Mouse (Mus musculus) forebrain, embryonic 12.5 days (tissue): ENCODE measurements around the gene Zfp988. TPM values are rescaled to one million over a fixed set of nuclear protein-coding genes. Genes with fewer than 3 reads are reported as not detected.
"Not testable (repeated sequence)": the region's sequence is repeated elsewhere in the genome, so short reads cannot be mapped to it uniquely, and the experiment has no call there.

Experiments used
- ATAC-seq: fragments of 200-750 bp; cut with Nextera tagmentation; 2 replicates; pipeline ENCODE4 v1.8.0; 2017; ENCODE audit warnings: moderate TSS enrichment; ENCODE audit not compliant: low FRiP score
- H3K27ac ChIP-seq: fragments of 300-500 bp; sonication (generic); 2 replicates; pipeline ENCODE4 v1.5.1; 2016; ENCODE audit warnings: mild to moderate bottlenecking
- H3K27me3 ChIP-seq: fragments of 300-500 bp; sonication (generic); 2 replicates; pipeline ENCODE4 v1.6.1; 2016; ENCODE audit warnings: mild to moderate bottlenecking
- H3K36me3 ChIP-seq: fragments of 300-500 bp; sonication (generic); replicated peaks from 2 replicates; pipeline ENCODE4 v1.6.1; 2016; ENCODE audit warnings: mild to moderate bottlenecking
- H3K4me1 ChIP-seq: fragments of 300-500 bp; sonication (generic); 2 replicates; pipeline ENCODE4 v1.6.1; 2016
- H3K4me2 ChIP-seq: fragments of 300-500 bp; sonication (generic); 2 replicates; pipeline ENCODE4 v1.6.1; 2016; ENCODE audit warnings: mild to moderate bottlenecking, moderate library complexity
- H3K4me3 ChIP-seq: fragments of 300-500 bp; sonication (generic); replicated peaks from 2 replicates; pipeline ENCODE4 v1.5.1; 2016; ENCODE audit warnings: mild to moderate bottlenecking
- H3K9ac ChIP-seq: fragments of 300-500 bp; sonication (generic); 2 replicates; pipeline ENCODE4 v1.6.1; 2016; ENCODE audit warnings: mild to moderate bottlenecking
- H3K9me3 ChIP-seq: fragments of 300-500 bp; sonication (generic); 2 replicates; pipeline ENCODE4 v1.6.1; 2016
- WGBS: fragments of 180-500 bp; shearing (Covaris S2); methylation state at CpG from one replicate; pipeline ENCODE4 v1.1.7; 2016; 5-methylcytosine and 5-hydroxymethylcytosine counted together
- polyA plus RNA-seq: library from polyadenylated mRNA; unstranded; fragments of >200 nt; fragmentation: Nextera tagmentation; extraction: Ambion mirVana; gene quantifications from 2 replicates; pipeline ENCODE4 v1.2.1, GENCODE M21; 2016

Gene Zfp988
- polyA plus RNA-seq, 1 experiment from 2014 or later: 0.19 TPM

DNA sequence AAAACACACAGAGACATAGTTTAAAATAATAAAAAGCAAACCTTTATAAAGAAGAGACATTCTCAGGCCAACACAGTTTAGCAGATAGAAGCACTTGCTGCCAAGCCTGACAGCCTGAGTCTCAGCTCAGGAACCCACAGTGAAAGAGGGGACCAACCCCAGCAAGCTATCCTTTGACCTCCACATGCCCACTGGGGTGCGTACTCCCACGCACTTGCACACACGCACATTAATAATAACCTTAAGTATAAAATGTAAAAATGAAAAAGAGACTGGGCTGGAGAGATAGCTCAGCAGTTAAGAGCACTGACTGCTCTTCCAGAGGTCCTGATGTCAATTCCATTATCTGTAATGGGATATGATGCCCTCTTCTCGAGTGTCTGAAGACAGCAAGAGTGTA lies 41.8 kb downstream of the Zfp988 start:
- H3K4me1 ChIP-seq, H3K4me3 ChIP-seq, H3K27me3 ChIP-seq, H3K36me3 ChIP-seq, H3K27ac ChIP-seq, ATAC-seq, H3K4me2 ChIP-seq, H3K9ac ChIP-seq: not testable (repeated sequence)
- whole genome bisulfite sequencing: 76% methylated on average over 4 of the region's 4 CpGs
- H3K9me3 ChIP-seq: peaks cover 71% of the 10 kb centered on the region

DNA sequence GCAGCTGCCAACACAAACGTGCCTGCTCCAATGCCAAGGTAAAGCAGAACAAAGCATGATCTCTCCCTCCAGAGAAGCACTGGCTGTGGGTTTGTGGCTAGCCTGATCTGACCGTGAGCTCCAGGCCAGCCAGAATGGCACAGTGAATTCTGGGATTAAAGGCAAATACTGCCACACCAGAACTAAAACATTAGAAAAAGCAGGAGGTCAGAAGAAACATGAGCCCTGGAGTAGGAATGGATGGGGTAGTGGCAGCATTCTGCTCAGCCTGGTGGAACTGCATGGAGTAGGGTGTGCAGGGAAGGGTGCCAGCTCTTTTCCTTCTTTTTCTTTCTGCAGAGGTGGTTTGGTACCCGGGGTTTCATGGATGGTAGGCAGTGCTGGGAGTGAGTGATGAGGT lies 42.4 kb downstream of the Zfp988 start:
- 74% methylated on average over 2 of the region's 3 CpGs for WGBS
- H3K27me3 ChIP-seq, H3K9ac ChIP-seq, ATAC-seq, H3K4me1 ChIP-seq, H3K27ac ChIP-seq, H3K4me2 ChIP-seq, H3K36me3 ChIP-seq, H3K4me3 ChIP-seq: not testable (repeated sequence)
- peaks cover 69% of the 10 kb centered on the region for H3K9me3 ChIP-seq

DNA sequence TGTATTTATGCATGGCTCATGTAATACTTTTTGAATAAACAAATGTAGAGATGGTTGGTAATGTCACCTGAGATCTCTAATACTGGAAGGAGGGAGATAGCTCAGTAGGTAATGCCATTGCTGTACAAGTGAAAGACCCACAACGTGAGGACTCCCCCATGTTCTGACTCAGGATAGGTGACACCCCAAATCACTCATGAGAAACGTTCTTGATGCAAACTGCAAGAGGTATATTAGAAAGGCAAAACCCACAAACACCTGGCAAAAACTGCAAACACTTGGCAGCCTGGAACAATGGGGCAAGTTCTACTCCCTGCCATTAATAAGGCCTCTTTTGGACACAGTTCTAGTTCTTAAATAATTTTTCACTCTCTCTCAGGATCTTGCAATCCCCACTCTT lies 42.9 kb downstream of the Zfp988 start:
- not testable (repeated sequence) for H3K4me2 ChIP-seq, H3K4me1 ChIP-seq, H3K9ac ChIP-seq, H3K36me3 ChIP-seq, H3K27ac ChIP-seq, H3K27me3 ChIP-seq, ATAC-seq, H3K4me3 ChIP-seq
- peaks cover 66% of the 10 kb centered on the region for H3K9me3 ChIP-seq
- 77% methylated on average over 2 of the region's 2 CpGs for WGBS

DNA sequence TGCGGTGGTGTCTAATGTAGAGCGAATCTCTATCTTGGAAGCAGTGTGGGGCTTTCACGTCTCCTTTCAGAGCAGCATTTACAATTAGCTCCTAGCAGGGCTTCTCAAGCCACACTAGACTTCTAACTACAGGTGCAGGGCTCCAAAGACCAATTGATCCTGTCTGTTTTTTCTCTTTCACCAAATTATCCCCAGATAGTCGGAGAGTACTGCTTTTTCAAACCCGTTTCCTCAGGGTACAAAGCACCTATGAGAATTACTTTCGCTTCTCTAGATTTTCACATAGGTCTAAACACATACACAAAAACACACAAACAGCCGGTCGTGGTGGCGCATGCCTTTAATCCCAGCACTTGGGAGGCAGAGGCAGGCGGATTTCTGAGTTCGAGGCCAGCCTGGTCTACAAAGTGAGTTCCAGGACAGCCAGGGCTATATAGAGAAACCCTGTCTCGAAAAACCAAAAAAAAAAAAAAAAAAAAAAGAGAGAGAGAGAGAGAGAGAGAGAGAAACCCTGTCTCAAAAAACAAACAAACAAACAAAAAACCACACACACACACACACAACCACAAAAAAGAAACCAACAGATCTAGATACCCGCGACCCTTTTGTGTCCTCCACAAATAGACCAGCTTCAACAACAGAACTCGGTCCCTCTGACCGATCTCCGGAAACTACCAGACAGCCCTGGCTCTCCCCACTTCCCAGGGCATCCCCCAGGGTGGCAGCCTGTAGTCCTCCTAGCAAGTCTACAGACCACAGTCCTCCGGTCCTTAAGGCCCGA lies 43.6 kb downstream of the Zfp988 start:
- H3K27ac ChIP-seq, H3K4me1 ChIP-seq, ATAC-seq, H3K4me2 ChIP-seq, H3K4me3 ChIP-seq, H3K27me3 ChIP-seq, H3K36me3 ChIP-seq, H3K9ac ChIP-seq: not testable (repeated sequence)
- H3K9me3 ChIP-seq: peaks cover 60% of the 10 kb centered on the region
- WGBS: 89% methylated on average over 18 of the region's 19 CpGs

DNA sequence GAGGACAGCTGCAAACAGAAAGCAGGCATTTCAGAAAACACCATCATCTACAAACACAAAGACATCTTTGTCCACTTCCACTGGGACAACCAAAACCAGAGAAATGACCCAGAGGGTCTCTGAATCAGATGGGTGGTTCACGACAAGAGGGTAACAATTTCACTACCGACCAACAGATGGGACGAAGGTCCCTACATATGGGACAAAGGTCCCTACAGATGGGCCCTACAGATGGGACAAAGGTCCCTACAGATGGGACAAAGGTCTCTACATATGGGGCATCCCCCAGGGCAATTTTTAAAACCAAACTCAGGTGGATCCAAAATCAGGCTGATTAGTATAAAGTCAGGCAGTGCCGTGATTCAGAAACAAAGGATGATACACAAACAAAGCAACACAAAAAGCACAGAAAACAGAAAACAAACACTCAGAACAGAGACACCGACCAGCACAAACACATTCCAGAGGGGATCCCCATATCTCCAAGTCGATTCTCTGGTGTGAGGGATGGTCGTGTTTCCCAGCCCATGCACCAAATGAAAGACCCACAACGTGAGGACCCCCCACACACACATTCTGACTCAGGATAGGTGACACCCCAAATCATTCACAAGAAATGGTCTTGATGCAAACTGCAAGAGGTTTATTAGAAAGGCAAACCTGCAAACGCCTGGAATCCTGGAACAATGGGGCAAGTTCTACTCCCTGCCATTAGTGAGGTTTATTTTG lies 44.4 kb downstream of the Zfp988 start:
- ATAC-seq, H3K9ac ChIP-seq: not testable (repeated sequence)
- H3K9me3 ChIP-seq: peaks cover 59% of the 10 kb centered on the region

DNA sequence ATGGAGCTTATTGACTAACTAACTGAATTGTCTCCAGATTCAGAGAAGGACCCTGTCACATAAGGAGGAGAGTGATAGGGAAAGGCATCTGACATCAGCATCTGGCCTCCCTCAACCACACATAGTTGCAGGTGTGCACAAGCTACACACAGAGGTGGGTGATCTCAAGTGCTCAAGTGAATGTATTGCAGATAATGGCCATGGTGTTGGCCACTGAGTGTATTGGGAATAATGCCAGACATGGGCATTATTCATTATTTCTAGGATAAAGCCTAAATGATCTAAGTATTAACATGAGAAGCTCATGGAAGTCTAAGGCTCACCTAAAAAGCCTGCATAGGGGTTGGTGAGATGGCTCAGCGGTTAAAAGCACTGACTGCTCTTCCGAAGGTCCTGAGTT lies 45.1 kb downstream of the Zfp988 start:
- H3K4me2 ChIP-seq, H3K27ac ChIP-seq, H3K27me3 ChIP-seq, H3K4me3 ChIP-seq, H3K9ac ChIP-seq, H3K36me3 ChIP-seq, H3K4me1 ChIP-seq: not testable (repeated sequence)
- 85% methylated on average over 2 of the region's 2 CpGs for WGBS
- peaks cover 55% of the 10 kb centered on the region for H3K9me3 ChIP-seq
- ATAC-seq: 0 out of 2 replicates have a peak, but pooled peaks have one; percentile 39

More for the DNA sequence above, 44.4 kb downstream of the Zfp988 start:
- not testable (repeated sequence) for H3K4me3 ChIP-seq, H3K4me1 ChIP-seq, H3K27ac ChIP-seq, H3K4me2 ChIP-seq, H3K27me3 ChIP-seq, H3K36me3 ChIP-seq
- WGBS: 87% methylated on average over 9 of the region's 9 CpGs

DNA sequence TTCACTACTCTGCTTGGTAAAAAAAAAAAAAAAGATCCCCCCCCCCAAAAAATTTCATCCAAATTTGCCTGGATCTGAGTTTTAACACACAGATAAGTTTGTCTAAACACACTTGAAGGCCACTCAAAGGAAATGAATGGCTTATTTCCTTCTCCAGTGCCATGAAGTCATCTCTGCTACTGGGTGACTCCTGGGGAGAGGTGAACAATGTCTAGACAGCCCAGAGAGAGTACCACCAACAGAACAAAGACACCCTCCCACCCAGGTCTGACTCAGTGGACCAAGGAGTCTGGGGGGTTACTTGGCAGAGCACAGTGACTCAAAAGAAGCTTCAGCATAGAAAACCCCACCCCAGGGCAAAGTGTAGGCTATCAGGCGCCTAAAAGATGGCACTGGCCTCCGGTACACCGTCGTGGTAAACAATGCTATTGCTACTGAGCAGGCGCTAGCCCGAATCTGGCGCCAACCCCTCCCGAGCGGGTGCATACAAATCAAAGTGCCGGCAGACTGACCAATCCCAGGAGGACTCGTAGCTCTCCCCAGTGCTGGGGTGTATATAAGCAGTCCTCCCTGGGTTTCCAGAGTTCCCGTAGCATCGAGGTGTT lies 46.0 kb downstream of the Zfp988 start:
- H3K27ac ChIP-seq, H3K4me1 ChIP-seq, H3K27me3 ChIP-seq, H3K9ac ChIP-seq, H3K36me3 ChIP-seq, H3K4me2 ChIP-seq, ATAC-seq, H3K4me3 ChIP-seq: not testable (repeated sequence)
- H3K9me3 ChIP-seq: peaks cover 50% of the 10 kb centered on the region
- WGBS: 87% methylated on average over 10 of the region's 13 CpGs

DNA sequence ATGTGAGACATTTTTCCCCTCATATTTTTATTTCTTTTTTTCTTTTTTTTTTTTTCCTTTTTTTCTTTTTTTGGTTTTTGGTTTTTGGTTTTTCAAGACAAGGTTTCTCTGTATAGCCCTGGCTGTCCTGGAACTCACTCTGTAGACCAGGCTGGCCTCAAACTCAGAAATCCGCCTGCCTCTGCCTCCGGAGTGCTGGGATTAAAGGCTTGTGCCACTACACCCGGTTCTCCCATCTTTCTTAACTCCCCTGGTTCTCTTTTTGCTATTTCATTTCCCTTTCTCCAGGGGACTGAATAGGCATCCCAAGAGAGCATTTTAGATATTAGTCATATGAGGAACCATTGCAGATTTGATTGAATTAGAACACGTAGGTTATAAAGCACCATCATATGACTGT lies 48.2 kb downstream of the Zfp988 start:
- not testable (repeated sequence) for H3K9ac ChIP-seq, H3K36me3 ChIP-seq, H3K4me3 ChIP-seq, H3K27ac ChIP-seq, ATAC-seq, H3K27me3 ChIP-seq, H3K4me1 ChIP-seq, H3K4me2 ChIP-seq
- H3K9me3 ChIP-seq: peaks cover 33% of the 10 kb centered on the region
- WGBS: 86% methylated on average over 4 of the region's 4 CpGs

DNA sequence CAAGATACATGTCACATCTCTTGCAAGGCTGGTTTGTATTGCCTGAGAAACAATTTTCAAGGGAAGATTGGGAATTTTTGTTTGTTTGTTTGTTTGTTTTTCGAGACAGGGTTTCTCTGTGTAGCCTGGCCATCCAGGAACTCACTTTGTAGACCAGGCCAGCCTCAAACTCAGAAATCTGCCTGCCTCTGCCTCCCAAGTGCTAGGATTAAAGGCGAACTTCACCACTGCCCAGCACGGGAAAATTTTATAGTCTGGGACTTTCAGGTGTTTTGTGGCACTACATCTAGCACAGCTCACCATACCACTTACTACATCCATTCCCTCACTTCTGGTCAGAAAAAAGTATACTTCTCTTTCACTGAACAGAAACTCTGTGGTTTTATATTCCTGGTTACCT lies 50.6 kb downstream of the Zfp988 start:
- not testable (repeated sequence) for H3K4me3 ChIP-seq, H3K9ac ChIP-seq, H3K27me3 ChIP-seq, ATAC-seq, H3K4me1 ChIP-seq, H3K4me2 ChIP-seq, H3K27ac ChIP-seq, H3K36me3 ChIP-seq, H3K9me3 ChIP-seq
- no CpG with 5 or more reads among the region's 3 CpGs for WGBS

DNA sequence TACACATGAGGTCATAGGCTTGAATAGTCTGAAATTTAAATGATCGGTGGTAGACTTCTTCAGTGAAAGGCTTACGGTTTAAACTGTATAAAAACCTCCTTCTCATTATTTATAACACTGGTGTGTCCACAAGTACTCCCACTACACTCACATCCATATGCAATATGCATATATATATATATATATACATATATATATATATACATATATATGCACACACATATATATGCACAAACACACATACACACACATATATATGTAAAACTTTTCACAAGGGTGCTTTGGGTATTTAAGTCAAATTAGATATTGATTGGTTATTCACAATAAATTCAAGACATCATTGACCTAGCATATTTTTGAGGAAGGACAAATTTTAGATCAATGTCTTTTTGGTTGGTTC lies 51.7 kb downstream of the Zfp988 start:
- not testable (repeated sequence) for H3K4me1 ChIP-seq, H3K4me2 ChIP-seq, H3K4me3 ChIP-seq, H3K27me3 ChIP-seq, ATAC-seq, H3K27ac ChIP-seq, H3K9me3 ChIP-seq, H3K9ac ChIP-seq, H3K36me3 ChIP-seq
- no CpG with 5 or more reads among the region's 2 CpGs for WGBS

DNA sequence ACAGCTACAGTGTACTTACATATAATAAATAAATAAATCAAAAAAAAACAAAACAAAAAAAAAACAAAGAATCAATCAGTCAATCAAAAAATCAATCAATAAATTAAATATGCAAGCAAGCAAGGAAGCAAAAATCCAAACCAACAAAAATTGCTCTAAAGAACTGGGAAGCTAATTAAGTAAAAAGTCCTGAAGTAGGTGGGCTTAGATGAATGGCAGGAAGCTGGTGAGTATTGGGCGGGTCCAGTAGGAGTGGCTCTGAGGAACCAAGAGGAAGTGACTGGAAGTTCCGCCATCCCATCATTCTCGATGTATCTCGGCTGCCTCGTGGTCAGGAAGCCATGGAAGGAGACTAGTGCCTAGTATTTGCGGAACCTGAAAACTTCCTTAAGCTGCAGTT lies 55.5 kb downstream of the Zfp988 start, which contains the start of gene Zfp978:
Gene Zfp978, plus strand, starts transcription at position 301 of the 400 bp plus-strand sequence.
- H3K27ac ChIP-seq, H3K4me2 ChIP-seq, H3K36me3 ChIP-seq, H3K27me3 ChIP-seq, H3K4me3 ChIP-seq, ATAC-seq, H3K9ac ChIP-seq, H3K9me3 ChIP-seq, H3K4me1 ChIP-seq: not testable (repeated sequence)
- no CpG with 5 or more reads among the region's 6 CpGs for WGBS

DNA sequence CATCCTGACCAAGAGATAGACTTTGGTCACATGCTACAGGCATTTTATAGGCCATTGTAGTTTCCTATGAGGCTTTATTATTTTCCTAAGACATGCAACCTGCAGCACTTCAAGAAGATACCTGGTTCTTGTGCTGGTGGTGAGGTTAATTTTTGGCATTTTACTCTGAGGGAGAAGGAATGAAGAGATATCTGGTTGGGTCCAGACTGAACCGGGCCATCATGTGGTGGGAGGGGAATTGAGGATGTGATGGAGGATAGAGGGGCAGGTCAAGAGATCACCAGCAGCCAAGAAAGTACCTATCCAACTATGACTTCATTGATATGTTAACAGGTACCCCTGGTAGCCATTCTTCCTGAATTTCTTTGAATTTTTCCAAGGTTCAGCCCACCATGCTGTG lies 56.4 kb downstream of the Zfp988 start:
- not testable (repeated sequence) for H3K27me3 ChIP-seq, H3K9ac ChIP-seq, H3K4me2 ChIP-seq, H3K4me3 ChIP-seq, H3K27ac ChIP-seq, H3K36me3 ChIP-seq, H3K9me3 ChIP-seq, H3K4me1 ChIP-seq, ATAC-seq
- no CpG with 5 or more reads among the region's 1 CpGs for WGBS
